Mouse (Mus musculus) embryonic facial prominence, embryonic 14.5 days (tissue): ENCODE measurements around the gene Ptar1. TPM values are rescaled to one million over a fixed set of nuclear protein-coding genes. Genes with fewer than 3 reads are reported as not detected.

ENCODE experiments used
- ATAC-seq: fragments of 200-750 bp; cut with Nextera tagmentation; 2 replicates; pipeline ENCODE4 v1.8.0; 2017; ENCODE audit warnings: low read depth, moderate number of reproducible peaks, moderate TSS enrichment
- DNase-seq: peaks from one replicate; pipeline ENCODE4 v3.0.0-alpha.2; 2015; ENCODE audit warnings: low spot score
- H3K27ac ChIP-seq: fragments of 300-500 bp; sonication (generic); replicated peaks from 2 replicates; pipeline ENCODE4 v1.5.1; 2014; ENCODE audit warnings: low read depth, mild to moderate bottlenecking, low read length, moderate library complexity
- H3K27me3 ChIP-seq: fragments of 300-500 bp; sonication (generic); replicated peaks from 2 replicates; pipeline ENCODE4 v1.6.1; 2014; ENCODE audit warnings: low read length; ENCODE audit not compliant: control insufficient read depth, insufficient read depth
- H3K36me3 ChIP-seq: fragments of 300-500 bp; sonication (generic); 2 replicates; pipeline ENCODE4 v1.6.1; 2014; ENCODE audit warnings: low read length, mixed read lengths; ENCODE audit not compliant: control insufficient read depth, insufficient read depth
- H3K4me1 ChIP-seq: fragments of 300-500 bp; sonication (generic); 2 replicates; pipeline ENCODE4 v1.6.1; 2014; ENCODE audit warnings: antibody characterized with exemption, low read length; ENCODE audit not compliant: control insufficient read depth, insufficient read depth
- H3K4me2 ChIP-seq: fragments of 300-500 bp; sonication (generic); 2 replicates; pipeline ENCODE4 v1.6.1; 2014; ENCODE audit warnings: low read depth, mild to moderate bottlenecking, low read length, moderate library complexity, mixed read lengths
- H3K4me3 ChIP-seq: fragments of 300-500 bp; sonication (generic); 2 replicates; pipeline ENCODE4 v1.5.1; 2014; ENCODE audit warnings: low read depth, mild to moderate bottlenecking, low read length
- H3K9ac ChIP-seq: fragments of 300-500 bp; sonication (generic); 2 replicates; pipeline ENCODE4 v1.6.1; 2014; ENCODE audit warnings: low read depth, mild to moderate bottlenecking, low read length, moderate library complexity, mixed read lengths
- H3K9me3 ChIP-seq: fragments of 300-500 bp; sonication (generic); 2 replicates; pipeline ENCODE4 v1.6.1; 2016; ENCODE audit warnings: low read length; ENCODE audit not compliant: control insufficient read depth
- WGBS: fragments of 180-500 bp; shearing (Covaris S2); extraction: QIAGEN DNeasy Blood & Tissue Kit; methylation state at CpG from one replicate; pipeline ENCODE4 v1.1.7; 2014; 5-methylcytosine and 5-hydroxymethylcytosine counted together
- polyA plus RNA-seq: library from polyadenylated mRNA; unstranded; fragments of >200 nt; fragmentation: Nextera tagmentation; extraction: Ambion mirVana; gene quantifications from 2 replicates; pipeline ENCODE4 v1.2.1, GENCODE M21; 2014

Gene Ptar1
- polyA plus RNA-seq: 6.8 and 9.1 TPM in 2 replicates

GRCm38 (mm10) chr19:23687296-23688021 lies at the start of gene Ptar1:
Gene Ptar1, plus strand, starts transcription at chr19:23687429.
- no peaks in the 10 kb centered on the region for H3K36me3 ChIP-seq
- WGBS: under 1% methylated on average over 32 of the region's 93 CpGs
- ATAC-seq: peak; percentile 93

DNA sequence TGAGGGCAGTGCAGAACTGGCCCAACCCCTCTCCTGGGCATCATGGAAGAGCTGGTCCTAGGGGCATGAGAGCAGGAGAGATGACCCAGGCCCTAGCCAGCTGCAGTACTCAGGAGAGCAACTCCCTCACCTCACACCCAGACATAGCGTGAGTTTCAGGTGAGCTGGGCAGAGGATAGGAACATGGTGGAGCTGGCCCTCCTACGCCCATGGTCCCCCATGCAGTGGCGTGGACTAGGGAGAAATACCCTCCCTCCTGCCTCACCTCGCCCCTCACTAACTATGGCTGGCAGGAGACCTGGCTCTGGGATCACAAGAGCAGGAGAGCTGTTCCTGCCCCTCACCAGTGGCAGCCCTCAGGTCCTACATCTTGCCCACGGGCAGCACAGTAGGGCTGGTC lies 43.4 kb upstream of the Ptar1 start:
- DNase-seq: no peak
- Histone ChIP-seq H3K9me3 (no peaks in the 10 kb centered on the region), H3K36me3 (no peaks in the 10 kb centered on the region), H3K27ac (no peak overlapping the region), H3K4me1 (no peaks in the 10 kb centered on the region), H3K9ac (no peak overlapping the region), H3K4me2 (no peak overlapping the region), H3K27me3 (no peaks in the 10 kb centered on the region), H3K4me3 (no peak overlapping the region)
- ATAC-seq: no peak
- 90% methylated on average over 5 of the region's 5 CpGs for WGBS

More at GRCm38 (mm10) chr19:23687296-23688021, at the start of gene Ptar1:
- H3K9ac ChIP-seq: peak within 1 kb of the TSS; percentile 89
- H3K9me3 ChIP-seq: no peaks in the 10 kb centered on the region
- no peaks in the 10 kb centered on the region for H3K27me3 ChIP-seq
- peak within 1 kb of the TSS; percentile 63 for H3K4me2 ChIP-seq
- H3K4me1 ChIP-seq: peaks cover 8% of the 10 kb centered on the region; the same call in 1 of the 2 replicates
- H3K27ac ChIP-seq: peak within 1 kb of the TSS; percentile 89
- H3K4me3 ChIP-seq: peak within 1 kb of the TSS; percentile 73
- DNase-seq: peak; percentile 87

DNA sequence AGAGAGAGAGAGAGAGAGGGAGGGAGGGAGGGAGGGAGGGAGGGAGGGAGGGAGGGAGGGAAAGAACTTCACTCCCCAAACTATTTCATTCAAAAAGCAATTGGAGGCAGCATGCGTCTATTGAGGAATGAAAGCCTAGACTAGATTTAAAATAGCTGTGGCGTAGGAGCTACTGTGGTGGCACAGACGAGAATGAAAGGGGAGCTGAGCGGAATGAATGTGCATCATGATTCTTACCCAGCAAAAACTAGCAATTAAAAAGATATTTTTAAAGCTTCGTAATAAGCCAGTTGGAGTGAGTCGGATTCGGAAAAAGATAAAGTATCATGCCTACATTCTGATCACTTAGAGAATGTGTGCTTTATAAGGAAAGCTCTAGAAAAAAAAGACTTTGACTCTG lies 41.9 kb upstream of the Ptar1 start:
- no peaks in the 10 kb centered on the region for H3K27me3 ChIP-seq
- no peaks in the 10 kb centered on the region for H3K36me3 ChIP-seq
- no peaks in the 10 kb centered on the region for H3K9me3 ChIP-seq
- H3K27ac ChIP-seq: no peak overlapping the region
- ATAC-seq: no peak
- H3K4me2 ChIP-seq: no peak overlapping the region
- H3K4me1 ChIP-seq: no peaks in the 10 kb centered on the region
- no peak for DNase-seq
- H3K9ac ChIP-seq: no peak overlapping the region
- no peak overlapping the region for H3K4me3 ChIP-seq
- WGBS: 73% methylated on average over 7 of the region's 7 CpGs

DNA sequence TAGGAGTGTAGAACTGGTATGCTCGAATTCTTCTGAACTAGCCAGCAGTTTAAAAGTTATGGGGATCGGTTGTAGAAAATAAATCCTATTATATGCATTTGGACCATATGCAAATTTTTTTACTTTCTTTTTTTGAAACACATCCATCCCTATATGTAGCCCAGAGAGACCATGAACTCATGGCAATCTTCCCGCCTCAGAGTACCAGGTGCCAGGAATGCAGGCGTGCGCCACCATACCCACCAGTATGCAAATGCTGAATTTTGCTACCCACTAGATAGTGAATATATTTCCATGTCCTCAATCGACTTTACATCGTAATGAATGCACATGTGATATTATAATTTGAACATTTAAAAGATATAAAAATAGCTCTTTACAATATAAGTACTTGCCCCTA lies 39.9 kb upstream of the Ptar1 start:
- Histone ChIP-seq H3K36me3 (no peaks in the 10 kb centered on the region), H3K4me1 (no peaks in the 10 kb centered on the region), H3K4me2 (no peak overlapping the region), H3K9ac (no peak overlapping the region), H3K4me3 (no peak overlapping the region), H3K9me3 (no peaks in the 10 kb centered on the region), H3K27me3 (no peaks in the 10 kb centered on the region), H3K27ac (no peak overlapping the region)
- DNase-seq: no peak
- WGBS: 93% methylated on average over 7 of the region's 7 CpGs
- ATAC-seq: no peak

- H3K4me1 ChIP-seq: no peaks in the 10 kb centered on the region
- 5% methylated on average over 13 of the region's 13 CpGs for WGBS
- H3K9ac ChIP-seq: no peak within 1 kb of the TSS
- H3K36me3 ChIP-seq: no peaks in the 10 kb centered on the region
- H3K9me3 ChIP-seq: no peaks in the 10 kb centered on the region
- H3K27ac ChIP-seq: no peak within 1 kb of the TSS
- H3K4me2 ChIP-seq: peak within 1 kb of the TSS; percentile 42
- peak within 1 kb of the TSS; percentile 13; the same call in 1 of the 2 replicates for H3K4me3 ChIP-seq
- peak; percentile 66 for DNase-seq
- H3K27me3 ChIP-seq: no peaks in the 10 kb centered on the region
- peak; percentile 89 for ATAC-seq
Observed at GRCm38 (mm10) chr19:23652644-23653043, 34.6 kb upstream of the Ptar1 start, which contains the start of gene 1700028P14Rik. Gene 1700028P14Rik, minus strand, starts transcription at chr19:23652812.

DNA sequence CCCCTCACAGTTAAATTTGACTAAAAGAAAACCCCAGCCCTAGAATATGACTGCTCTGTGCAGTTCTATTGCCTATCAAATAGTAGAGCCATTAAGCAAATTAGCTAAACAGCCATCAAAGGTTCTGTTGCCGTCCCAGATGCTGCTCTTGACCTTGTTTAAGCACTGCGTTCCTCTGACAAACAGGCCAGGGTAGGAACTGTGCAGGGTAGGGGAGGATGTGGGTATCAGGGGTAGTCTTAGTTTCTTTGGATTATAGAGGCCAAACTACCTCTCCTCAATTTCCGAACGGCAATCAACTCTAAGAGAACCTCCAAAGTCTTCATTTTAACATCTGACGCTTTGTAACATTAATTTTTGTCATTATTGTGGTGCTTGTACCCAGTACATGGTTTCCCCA lies 34.1 kb upstream of the Ptar1 start:
- H3K9me3 ChIP-seq: no peaks in the 10 kb centered on the region
- WGBS: 93% methylated on average over 5 of the region's 5 CpGs
- ATAC-seq: no peak

DNA sequence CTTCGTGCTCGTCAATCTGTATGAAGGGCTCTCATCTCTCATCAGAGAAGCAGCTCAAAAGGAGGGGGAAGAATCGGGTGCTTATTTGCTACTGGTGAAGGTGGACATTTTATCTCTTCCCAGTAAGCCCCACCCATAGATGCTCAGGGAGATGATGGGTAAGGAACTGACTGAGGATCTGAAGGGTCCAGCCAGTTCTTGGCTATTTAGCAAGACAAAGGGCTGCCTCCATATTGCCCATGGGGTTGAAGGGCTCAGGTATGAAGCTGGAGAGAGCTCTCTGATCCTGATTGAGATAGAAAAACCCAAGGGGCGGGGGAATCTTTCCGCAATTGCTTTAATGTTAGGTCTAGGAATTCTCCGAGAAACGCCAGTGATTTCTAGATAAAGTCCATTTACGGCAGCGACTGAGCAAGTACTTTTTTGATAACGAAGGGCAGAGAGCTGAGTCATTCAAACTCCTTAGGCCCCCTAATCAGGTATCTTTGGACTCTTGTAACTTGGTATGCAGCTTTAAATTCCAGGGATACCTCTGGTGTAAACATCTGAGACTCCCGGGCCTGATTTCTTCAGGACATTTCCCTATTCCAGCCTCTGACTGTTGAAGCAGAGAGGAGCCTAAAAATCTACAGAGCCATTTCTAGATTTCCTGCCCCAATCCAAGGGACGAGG lies 29.8 kb upstream of the Ptar1 start:
- H3K27me3 ChIP-seq: no peaks in the 10 kb centered on the region
- ATAC-seq (no peak), DNase-seq (no peak)
- H3K36me3 ChIP-seq: no peaks in the 10 kb centered on the region
- no peak overlapping the region for H3K4me2 ChIP-seq
- no peak overlapping the region for H3K27ac ChIP-seq
- 65% methylated on average over 12 of the region's 12 CpGs for WGBS
- H3K4me1 ChIP-seq: no peaks in the 10 kb centered on the region
- H3K9me3 ChIP-seq: no peaks in the 10 kb centered on the region
- no peak overlapping the region for H3K9ac ChIP-seq
- no peak overlapping the region for H3K4me3 ChIP-seq

More for the DNA sequence above, 34.1 kb upstream of the Ptar1 start:
- Histone ChIP-seq H3K4me1 (no peaks in the 10 kb centered on the region), H3K4me2 (no peak overlapping the region), H3K36me3 (no peaks in the 10 kb centered on the region), H3K9ac (no peak overlapping the region), H3K4me3 (no peak overlapping the region), H3K27me3 (no peaks in the 10 kb centered on the region), H3K27ac (no peak overlapping the region)
- DNase-seq: no peak

- no peaks in the 10 kb centered on the region for H3K9me3 ChIP-seq
- no peaks in the 10 kb centered on the region for H3K36me3 ChIP-seq
- DNase-seq: no peak
- no peak for ATAC-seq
- no peak overlapping the region for H3K4me3 ChIP-seq
- no peak overlapping the region for H3K4me2 ChIP-seq
- no peak overlapping the region for H3K27ac ChIP-seq
- no peaks in the 10 kb centered on the region for H3K4me1 ChIP-seq
- no peak overlapping the region for H3K9ac ChIP-seq
- H3K27me3 ChIP-seq: no peaks in the 10 kb centered on the region
- 81% methylated on average over 4 of the region's 4 CpGs for WGBS
Observed at GRCm38 (mm10) chr19:23658350-23658749, 28.9 kb upstream of the Ptar1 start.
